Mouse (Mus musculus): ENCODE measurements around the gene Arl10.

DNA sequence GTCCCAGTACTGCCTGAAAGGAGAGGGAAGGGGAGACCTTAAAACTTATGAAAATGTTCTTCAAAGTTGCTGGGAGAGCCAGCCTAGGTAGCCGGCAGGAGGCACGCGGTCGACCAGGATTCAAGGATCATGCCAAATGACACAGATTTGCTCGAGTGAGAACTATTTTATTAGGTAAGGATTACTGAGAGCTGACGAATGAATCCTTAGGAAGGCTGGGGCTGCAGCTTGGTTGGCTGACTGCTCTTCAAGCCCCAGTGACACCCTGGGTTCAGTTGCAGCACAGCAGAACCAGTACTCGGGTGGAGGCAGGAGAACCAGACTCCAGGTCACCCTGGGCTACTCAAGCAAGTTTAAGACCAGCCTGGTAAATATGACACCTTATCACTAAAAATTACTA, 26.8 kb upstream of the Arl10 start:
- TF ChIP-seq POLR2A (IDR thresholded peaks at IDR 0.05; ENCODE audit: insufficient read depth, low read length) = no peak
- TF ChIP-seq CTCF (IDR thresholded peaks at IDR 0.05; ENCODE audit: low read depth, low read length) = no peak

Measured in ES-Bruce4 (cell line).